Mouse (Mus musculus): ENCODE measurements around the gene Vmn1r221.
"Not testable (repeated sequence)": the region's sequence is repeated elsewhere in the genome, so short reads cannot be mapped to it uniquely, and the experiment has no call there.

Vmn1r221 gene

DNA sequence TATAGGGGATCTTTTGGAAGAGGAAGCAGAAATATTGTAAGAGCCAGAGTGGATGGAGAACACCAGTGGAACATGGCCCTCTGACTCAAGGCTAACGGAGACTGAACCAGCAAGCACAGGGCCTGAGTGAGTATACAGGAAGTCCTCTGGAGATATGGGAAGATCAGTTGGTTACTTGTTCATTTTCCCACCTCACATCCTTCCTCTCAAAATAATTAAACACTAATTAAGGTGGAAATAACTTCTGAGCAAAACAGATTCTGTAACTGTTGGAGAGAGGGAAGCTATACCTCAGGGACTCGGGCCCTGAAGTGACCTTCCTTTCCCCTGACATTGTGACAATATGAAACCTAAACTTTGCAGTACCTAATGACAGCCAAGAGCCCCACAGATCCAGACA, at the start of gene Vmn1r221:
Gene Vmn1r221, plus strand, starts transcription at position 301 of the 400 bp plus-strand sequence.
- not testable (repeated sequence) for DNase-seq (ENCODE audit: extremely low read depth, low read depth)

- DNase-seq (ENCODE audit: extremely low read depth, low read depth), result not testable (repeated sequence)
Measured at GRCm38 (mm10) chr13:23166471-23166870, 47.5 kb upstream of the Vmn1r221 start.

GRCm38 (mm10) chr13:23187875-23188274, 26.1 kb upstream of the Vmn1r221 start, which contains the start of gene Vmn1r220:
Gene Vmn1r220, minus strand, starts transcription at chr13:23187975.
- DNase-seq (ENCODE audit: extremely low read depth, low read depth), result no peak

- DNase-seq (ENCODE audit: extremely low read depth, low read depth), result not testable (repeated sequence)
Measured at GRCm38 (mm10) chr13:23203885-23204284, 10.0 kb upstream of the Vmn1r221 start.

GRCm38 (mm10) chr13:23235847-23236246, 21.9 kb downstream of the Vmn1r221 start, which contains the start of gene Vmn1r222:
Gene Vmn1r222, minus strand, starts transcription at chr13:23235947.
- not testable (repeated sequence) for DNase-seq (ENCODE audit: extremely low read depth, low read depth)

DNA sequence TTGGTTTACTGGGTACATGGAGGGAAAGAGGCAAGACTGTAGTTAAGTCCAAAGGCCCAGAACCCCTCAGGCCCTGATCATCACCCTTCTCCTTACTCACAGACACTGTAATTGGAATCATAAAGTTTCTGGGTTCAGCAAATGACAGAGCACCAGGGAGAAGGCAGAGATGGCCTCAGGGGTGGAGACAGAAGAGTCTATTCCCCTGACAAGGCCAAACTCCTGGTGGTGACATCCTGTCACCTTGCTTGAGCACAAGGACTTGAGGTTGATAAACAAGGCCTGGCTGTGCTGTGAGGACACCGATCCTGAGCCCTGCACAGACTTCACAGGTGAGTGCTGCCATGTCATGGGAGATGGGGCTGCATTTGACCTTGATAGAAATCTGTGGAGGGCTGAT, 32.9 kb downstream of the Vmn1r221 start, which contains the start of gene Vmn1r223:
Gene Vmn1r223, plus strand, starts transcription at position 301 of the 400 bp plus-strand sequence.
- not testable (repeated sequence) for DNase-seq (ENCODE audit: extremely low read depth, low read depth)

DNA sequence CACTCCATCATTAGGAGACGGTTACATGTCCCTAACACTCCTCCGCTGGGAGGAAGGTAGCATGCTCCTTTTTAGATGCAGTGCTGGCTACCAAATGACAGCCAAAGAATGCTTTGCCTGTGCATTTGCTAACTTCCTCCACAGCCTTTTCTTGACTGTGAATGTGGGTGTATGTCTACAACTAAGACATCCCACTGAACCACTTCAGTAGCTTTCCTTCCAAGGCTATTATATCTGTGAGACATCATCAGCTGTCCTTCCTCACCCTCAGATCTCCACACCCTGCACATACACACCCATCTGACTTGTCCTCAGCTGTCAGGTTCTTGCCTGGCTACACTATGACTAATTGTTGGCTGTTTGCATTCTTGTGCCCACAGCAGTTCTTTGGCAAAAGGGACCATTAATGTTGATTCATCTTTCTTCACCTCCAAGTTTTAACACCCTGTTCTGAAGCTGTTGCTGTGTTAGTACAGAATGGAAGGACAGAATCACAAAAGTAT, 44.7 kb downstream of the Vmn1r221 start:
- DNase-seq (ENCODE audit: extremely low read depth, low read depth), result no peak

DNA sequence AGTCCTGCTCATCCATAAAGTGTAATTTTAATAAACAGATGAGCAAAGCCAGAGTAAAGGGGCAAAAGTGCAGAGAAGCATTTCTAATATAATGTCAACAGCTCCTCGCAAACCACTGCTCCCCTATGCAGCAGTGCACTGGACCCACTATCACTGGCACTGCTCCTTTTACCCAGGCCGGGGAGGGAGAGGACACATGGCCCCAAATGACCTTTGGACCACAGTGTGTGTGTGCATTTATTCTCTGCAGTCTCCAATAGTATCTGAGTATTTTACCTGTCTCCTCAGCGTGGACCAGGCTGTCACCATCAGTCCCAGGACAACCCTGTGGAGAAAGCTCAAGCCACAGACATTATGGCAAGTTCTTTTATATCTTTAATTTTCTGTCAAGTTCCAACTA, 54.7 kb downstream of the Vmn1r221 start:
- DNase-seq (ENCODE audit: extremely low read depth, low read depth), result not testable (repeated sequence)

DNA sequence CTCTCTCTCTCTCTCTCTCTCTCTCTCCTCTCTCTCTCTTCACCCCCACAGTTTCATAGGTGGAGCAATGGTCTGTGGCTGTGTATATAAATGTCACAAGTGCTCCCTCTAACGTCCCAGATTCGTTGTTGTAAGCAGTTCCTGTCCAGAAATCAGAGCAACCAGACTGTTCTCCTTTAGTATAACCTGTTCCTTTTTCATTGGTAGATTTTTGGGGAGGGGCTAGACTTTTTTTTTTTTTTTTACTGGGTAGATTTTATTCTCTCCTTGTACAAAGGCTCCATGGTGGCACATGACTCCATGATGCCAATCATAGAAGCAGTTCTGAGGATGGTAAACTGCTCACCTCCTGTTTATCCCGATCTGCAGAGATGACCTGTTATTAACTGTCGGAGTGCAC, 55.2 kb downstream of the Vmn1r221 start:
- DNase-seq (ENCODE audit: extremely low read depth, low read depth), result not testable (repeated sequence)

DNA sequence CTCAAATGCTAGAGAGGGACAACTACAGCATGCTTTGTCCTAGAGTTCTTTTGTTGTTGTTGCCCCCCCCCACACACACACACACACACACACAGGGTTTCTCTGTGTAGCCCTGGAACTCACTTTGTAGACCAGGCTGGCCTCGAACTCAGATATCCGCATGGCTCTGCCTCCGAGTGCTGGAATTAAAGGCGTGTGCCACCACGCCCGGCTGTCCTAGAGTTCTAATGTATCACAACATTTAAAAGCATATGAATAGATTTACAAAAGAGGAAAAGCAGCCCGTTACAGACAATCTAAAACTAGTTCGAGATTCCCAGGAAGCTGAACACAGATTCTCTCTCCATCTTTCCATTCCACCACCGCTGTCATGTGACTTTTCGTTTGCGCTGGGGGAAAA, 55.8 kb downstream of the Vmn1r221 start:
- DNase-seq (ENCODE audit: extremely low read depth, low read depth), result no peak

- DNase-seq (ENCODE audit: extremely low read depth, low read depth), result no peak
Measured at GRCm38 (mm10) chr13:23270321-23271101, 56.6 kb downstream of the Vmn1r221 start.

Measured in MEL-GATA-1-ER (cell line).